Mouse (Mus musculus): Measurements from ENCODE around the gene Rnasek. TPM values are rescaled to one million over a fixed set of nuclear protein-coding genes. Genes with fewer than 3 reads are reported as not detected.

Gene Rnasek
- polyA plus RNA-seq, 1 experiment from 2014 or later = 140 TPM

DNA sequence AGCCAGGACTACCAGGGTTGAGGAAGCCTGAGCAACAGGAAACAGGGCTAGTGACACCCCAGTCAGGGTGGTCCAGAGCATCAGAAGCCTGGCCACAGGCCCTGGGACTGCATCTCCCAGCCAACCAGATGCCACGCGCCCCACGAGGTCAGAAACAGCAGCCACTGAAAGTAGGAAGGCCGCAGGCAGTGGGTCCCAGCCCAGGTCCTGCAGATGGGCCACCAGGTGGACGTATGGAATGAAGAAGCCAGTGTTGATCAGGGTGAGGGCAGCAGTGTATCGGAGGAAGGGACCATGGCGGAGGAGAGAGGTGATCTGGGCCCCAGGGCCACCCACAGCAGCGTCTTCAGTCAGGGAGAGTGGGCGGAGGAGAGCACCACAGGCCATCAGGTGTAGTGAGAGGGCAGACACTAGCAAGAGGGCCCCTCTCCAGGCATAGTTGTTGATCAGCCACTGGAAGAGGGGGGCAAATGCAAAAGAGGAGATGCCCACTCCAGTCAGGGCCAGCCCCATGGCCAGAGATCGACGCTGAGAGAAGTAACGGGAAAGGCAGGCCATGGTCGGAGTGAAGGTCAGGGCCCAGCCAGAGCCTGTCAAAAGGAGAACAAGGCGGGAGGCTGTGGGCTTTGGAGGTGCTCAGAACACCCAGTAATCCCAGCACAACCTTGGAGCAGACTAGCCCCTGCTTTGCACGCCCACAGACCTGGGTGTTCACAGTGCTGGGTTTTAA is 20.7 kb downstream of the Rnasek start:
- no peak overlapping the region for H3K4me3 ChIP-seq (ENCODE audit: low read depth, low read length)
- WGBS = 89% methylated on average over 15 of the region's 15 CpGs
- H3K4me1 ChIP-seq (ENCODE audit: insufficient read depth) = peaks cover 13% of the 10 kb centered on the region; the same call in 1 of the 2 replicates
- no peaks in the 10 kb centered on the region for H3K9me3 ChIP-seq (ENCODE audit: low read depth, low read length)
- H3K27ac ChIP-seq (ENCODE audit: low read depth) = no peak overlapping the region
- no peak overlapping the region for H3K9ac ChIP-seq
- no peaks in the 10 kb centered on the region for H3K36me3 ChIP-seq (ENCODE audit: insufficient read depth)
- H3K4me2 ChIP-seq = no peak overlapping the region; the same call in 1 of the 2 replicates
- peaks cover 29% of the 10 kb centered on the region for H3K27me3 ChIP-seq (ENCODE audit: insufficient read depth, low read length)
- ATAC-seq (ENCODE audit: insufficient read depth) = no peak
- no peak for TF ChIP-seq CTCF (IDR thresholded peaks at IDR 0.05; ENCODE audit: low read depth)
- DNase-seq = no peak

- H3K4me2 ChIP-seq = no peak overlapping the region
- no peak overlapping the region for H3K9ac ChIP-seq
- H3K4me1 ChIP-seq (ENCODE audit: insufficient read depth) = peaks cover 15% of the 10 kb centered on the region; the same call in 1 of the 2 replicates
- no peaks in the 10 kb centered on the region for H3K36me3 ChIP-seq (ENCODE audit: insufficient read depth)
- H3K9me3 ChIP-seq (ENCODE audit: low read depth, low read length) = no peaks in the 10 kb centered on the region
- ATAC-seq (ENCODE audit: insufficient read depth) (no peak), DNase-seq (no peak)
- no peak for TF ChIP-seq CTCF (IDR thresholded peaks at IDR 0.05; ENCODE audit: low read depth)
- no peak overlapping the region for H3K27ac ChIP-seq (ENCODE audit: low read depth)
- WGBS = 69% methylated on average over 4 of the region's 4 CpGs
- no peak overlapping the region for H3K4me3 ChIP-seq (ENCODE audit: low read depth, low read length)
- H3K27me3 ChIP-seq (ENCODE audit: insufficient read depth, low read length) = peaks cover 36% of the 10 kb centered on the region
Measured at GRCm38 (mm10) chr11:70218039-70218438, 21.6 kb downstream of the Rnasek start.

- H3K4me1 ChIP-seq (ENCODE audit: insufficient read depth) = 0 out of 2 replicates have a peak, but pooled peaks cover 8% of the 10 kb centered on the region
- no peak for DNase-seq
- peaks cover 36% of the 10 kb centered on the region for H3K27me3 ChIP-seq (ENCODE audit: insufficient read depth, low read length)
- no peak overlapping the region for H3K27ac ChIP-seq (ENCODE audit: low read depth)
- 66% methylated on average over 3 of the region's 3 CpGs for WGBS
- no peaks in the 10 kb centered on the region for H3K36me3 ChIP-seq (ENCODE audit: insufficient read depth)
- TF ChIP-seq CTCF (IDR thresholded peaks at IDR 0.05; ENCODE audit: low read depth) = no peak
- no peak overlapping the region for H3K4me3 ChIP-seq (ENCODE audit: low read depth, low read length)
- no peak overlapping the region for H3K9ac ChIP-seq
- ATAC-seq (ENCODE audit: insufficient read depth) = no peak
- H3K9me3 ChIP-seq (ENCODE audit: low read depth, low read length) = no peaks in the 10 kb centered on the region
- no peak overlapping the region for H3K4me2 ChIP-seq
Measured at GRCm38 (mm10) chr11:70216103-70216502, 23.5 kb downstream of the Rnasek start.

DNA sequence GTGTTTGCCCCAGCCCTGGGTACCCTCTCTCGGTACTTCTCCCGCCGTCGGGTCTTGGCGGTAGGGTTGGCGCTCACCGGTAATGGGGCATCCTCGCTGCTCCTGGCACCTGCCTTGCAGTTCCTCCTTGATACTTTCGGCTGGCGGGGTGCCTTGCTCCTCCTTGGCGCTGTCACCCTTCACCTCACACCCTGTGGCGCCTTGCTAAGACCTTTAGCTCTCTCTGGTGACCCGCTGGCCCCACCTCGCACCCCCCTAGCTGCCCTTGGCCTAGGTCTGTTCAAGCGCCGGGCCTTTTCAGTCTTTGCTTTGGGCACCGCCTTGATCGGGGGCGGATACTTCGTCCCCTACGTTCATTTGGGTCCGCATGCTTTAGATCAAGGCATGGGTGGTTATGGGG is 24.3 kb downstream of the Rnasek start:
- 13% methylated on average over 22 of the region's 22 CpGs for WGBS
- no peak overlapping the region for H3K4me3 ChIP-seq (ENCODE audit: low read depth, low read length)
- H3K36me3 ChIP-seq (ENCODE audit: insufficient read depth) = no peaks in the 10 kb centered on the region
- H3K27me3 ChIP-seq (ENCODE audit: insufficient read depth, low read length) = peaks cover 36% of the 10 kb centered on the region
- no peak overlapping the region for H3K9ac ChIP-seq
- H3K4me2 ChIP-seq = no peak overlapping the region
- no peak for TF ChIP-seq CTCF (IDR thresholded peaks at IDR 0.05; ENCODE audit: low read depth)
- H3K4me1 ChIP-seq (ENCODE audit: insufficient read depth) = 0 out of 2 replicates have a peak, but pooled peaks cover 8% of the 10 kb centered on the region
- no peak for DNase-seq
- H3K27ac ChIP-seq (ENCODE audit: low read depth) = no peak overlapping the region
- no peaks in the 10 kb centered on the region for H3K9me3 ChIP-seq (ENCODE audit: low read depth, low read length)
- no peak for ATAC-seq (ENCODE audit: insufficient read depth)

DNA sequence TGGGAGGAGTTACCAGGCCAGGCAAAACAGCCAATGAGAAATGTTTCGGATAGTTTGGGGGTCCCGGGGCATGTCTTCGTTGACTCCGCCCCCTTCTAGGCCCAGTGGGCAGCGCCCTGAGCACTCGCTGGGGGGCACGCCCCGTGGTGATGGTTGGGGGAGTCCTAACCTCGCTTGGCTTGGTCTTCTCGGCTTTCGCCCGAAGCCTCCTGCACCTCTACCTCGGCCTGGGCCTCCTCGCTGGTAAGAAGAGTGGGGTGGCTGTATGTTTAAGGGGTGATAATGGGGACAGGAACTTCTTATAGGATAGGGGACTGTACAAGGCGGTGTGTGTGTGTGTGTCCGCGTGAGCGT is 24.8 kb downstream of the Rnasek start:
- WGBS = 7% methylated on average over 18 of the region's 18 CpGs
- Histone ChIP-seq H3K4me3 (ENCODE audit: low read depth, low read length) (peak overlapping the region; percentile 31; the same call in 1 of the 2 replicates), H3K27ac (ENCODE audit: low read depth) (no peak overlapping the region), H3K27me3 (ENCODE audit: insufficient read depth, low read length) (peaks cover 36% of the 10 kb centered on the region), H3K36me3 (ENCODE audit: insufficient read depth) (no peaks in the 10 kb centered on the region), H3K9ac (no peak overlapping the region), H3K4me1 (ENCODE audit: insufficient read depth) (0 out of 2 replicates have a peak, but pooled peaks cover 8% of the 10 kb centered on the region), H3K9me3 (ENCODE audit: low read depth, low read length) (no peaks in the 10 kb centered on the region), H3K4me2 (peak overlapping the region; percentile 61)
- no peak for TF ChIP-seq CTCF (IDR thresholded peaks at IDR 0.05; ENCODE audit: low read depth)
- ATAC-seq (ENCODE audit: insufficient read depth) (no peak), DNase-seq (no peak)

DNA sequence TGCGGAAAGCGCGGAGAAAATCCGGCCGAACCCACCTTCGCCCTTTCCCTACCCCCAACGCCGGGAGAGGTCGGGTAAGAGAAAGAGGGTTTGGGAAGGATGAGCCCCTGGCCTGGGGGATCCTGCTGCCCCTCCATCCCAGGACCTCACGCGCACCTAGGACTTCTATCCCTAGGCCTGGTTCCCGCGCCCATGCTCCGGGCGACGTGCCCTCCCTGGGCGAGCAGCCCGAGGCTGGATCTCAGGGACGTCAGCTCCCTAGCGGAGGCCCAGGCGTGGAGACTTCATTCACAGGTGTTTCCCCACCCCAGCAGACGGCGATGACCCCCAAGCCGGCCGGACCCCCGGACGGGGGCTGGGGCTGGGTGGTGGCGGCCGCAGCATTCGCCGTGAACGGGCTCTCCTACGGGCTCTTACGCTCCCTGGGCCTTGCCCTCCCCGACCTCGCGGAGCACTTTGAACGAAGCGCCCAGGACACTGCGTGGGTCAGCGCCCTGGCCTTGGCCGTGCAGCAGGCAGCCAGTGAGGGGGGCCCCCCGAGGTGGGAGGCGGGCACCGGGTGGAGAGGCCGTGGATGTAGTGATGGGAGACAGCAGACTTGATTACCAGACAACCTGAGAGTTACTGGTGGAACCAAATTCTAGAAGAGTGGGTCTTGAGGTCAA is 25.3 kb downstream of the Rnasek start:
- H3K4me3 ChIP-seq (ENCODE audit: low read depth, low read length) = peak overlapping the region; percentile 31
- peak overlapping the region; percentile 61 for H3K4me2 ChIP-seq
- no peaks in the 10 kb centered on the region for H3K9me3 ChIP-seq (ENCODE audit: low read depth, low read length)
- 0 out of 2 replicates have a peak, but pooled peaks cover 8% of the 10 kb centered on the region for H3K4me1 ChIP-seq (ENCODE audit: insufficient read depth)
- TF ChIP-seq CTCF (IDR thresholded peaks at IDR 0.05; ENCODE audit: low read depth) = no peak
- ATAC-seq (ENCODE audit: insufficient read depth) = peak; percentile 37; the same call in 1 of the 2 replicates
- WGBS = 2% methylated on average over 45 of the region's 46 CpGs
- H3K27me3 ChIP-seq (ENCODE audit: insufficient read depth, low read length) = peaks cover 36% of the 10 kb centered on the region
- H3K36me3 ChIP-seq (ENCODE audit: insufficient read depth) = no peaks in the 10 kb centered on the region
- DNase-seq = no peak
- H3K9ac ChIP-seq = peak overlapping the region; percentile 43
- no peak overlapping the region for H3K27ac ChIP-seq (ENCODE audit: low read depth)

DNA sequence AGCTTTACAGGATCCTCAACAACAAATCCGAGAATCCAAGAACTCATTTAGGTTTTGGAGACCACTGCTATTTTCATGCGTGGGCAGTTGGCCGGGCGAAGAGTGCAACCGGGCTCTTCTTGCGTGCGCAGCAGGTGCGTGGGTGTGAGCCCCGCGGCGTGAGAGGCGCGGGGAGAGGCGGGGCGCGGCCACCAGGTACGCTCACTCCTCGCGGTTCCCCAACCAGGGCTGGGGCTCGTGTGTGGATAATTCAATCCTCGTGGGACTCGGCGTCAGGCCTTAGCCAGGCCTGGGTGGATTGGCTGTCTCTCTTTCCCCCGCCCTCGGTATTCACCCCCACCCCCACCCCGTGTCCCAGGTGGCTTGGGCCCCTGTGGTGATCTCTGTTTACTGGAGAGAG is 25.9 kb downstream of the Rnasek start:
- H3K9me3 ChIP-seq (ENCODE audit: low read depth, low read length) = no peaks in the 10 kb centered on the region
- H3K27me3 ChIP-seq (ENCODE audit: insufficient read depth, low read length) = peaks cover 36% of the 10 kb centered on the region
- whole genome bisulfite sequencing = 8% methylated on average over 26 of the region's 26 CpGs
- peak overlapping the region; percentile 31 for H3K4me3 ChIP-seq (ENCODE audit: low read depth, low read length)
- DNase-seq (no peak), ATAC-seq (ENCODE audit: insufficient read depth) (no peak)
- H3K4me1 ChIP-seq (ENCODE audit: insufficient read depth) = 0 out of 2 replicates have a peak, but pooled peaks cover 8% of the 10 kb centered on the region
- no peak overlapping the region for H3K27ac ChIP-seq (ENCODE audit: low read depth)
- H3K9ac ChIP-seq = peak overlapping the region; percentile 43; the same call in 1 of the 2 replicates
- H3K36me3 ChIP-seq (ENCODE audit: insufficient read depth) = no peaks in the 10 kb centered on the region
- peak overlapping the region; percentile 61 for H3K4me2 ChIP-seq
- no peak for TF ChIP-seq CTCF (IDR thresholded peaks at IDR 0.05; ENCODE audit: low read depth)

All from lung, embryonic 14.5 days (tissue).